Mouse (Mus musculus) forebrain, embryonic 14.5 days (tissue): ENCODE results near the gene Vrk3. TPM values are rescaled to one million over a fixed set of nuclear protein-coding genes. Genes with fewer than 3 reads are reported as not detected.
A peak's percentile ranks its signal among the peaks of the same experiment; 100 is the strongest.

ENCODE experiments used
- ATAC-seq: fragments of 200-750 bp; cut with Nextera tagmentation; 2 replicates; pipeline ENCODE4 v1.8.0; 2017; ENCODE audit warnings: mild to moderate bottlenecking, moderate library complexity
- DNase-seq: peaks from one replicate; pipeline ENCODE4 v3.0.0-alpha.2; 2015; ENCODE audit warnings: low spot score
- H3K27ac ChIP-seq: fragments of 300-500 bp; sonication (generic); 2 replicates; pipeline ENCODE4 v1.5.1; 2014; ENCODE audit warnings: low read depth, mild to moderate bottlenecking, control low read depth, low read length, moderate library complexity
- H3K27me3 ChIP-seq: fragments of 300-500 bp; sonication (generic); replicated peaks from 2 replicates; pipeline ENCODE4 v1.6.1; 2014; ENCODE audit warnings: low read length, control low read depth, mixed read lengths; ENCODE audit not compliant: control insufficient read depth, insufficient read depth
- H3K36me3 ChIP-seq: fragments of 300-500 bp; sonication (generic); 2 replicates; pipeline ENCODE4 v1.6.1; 2014; ENCODE audit warnings: low read length, control low read depth; ENCODE audit not compliant: control insufficient read depth, insufficient read depth
- H3K4me1 ChIP-seq: fragments of 300-500 bp; sonication (generic); 2 replicates; pipeline ENCODE4 v1.6.1; 2014; ENCODE audit warnings: antibody characterized with exemption, low read length, control low read depth; ENCODE audit not compliant: control insufficient read depth, insufficient read depth
- H3K4me2 ChIP-seq: fragments of 300-500 bp; sonication (generic); 2 replicates; pipeline ENCODE4 v1.6.1; 2014; ENCODE audit warnings: mild to moderate bottlenecking, control low read depth, low read length
- H3K4me3 ChIP-seq: fragments of 300-500 bp; sonication (generic); 2 replicates; pipeline ENCODE4 v1.5.1; 2014; ENCODE audit warnings: low read depth, low read length, control low read depth
- H3K9ac ChIP-seq: fragments of 300-500 bp; sonication (generic); 2 replicates; pipeline ENCODE4 v1.6.1; 2014; ENCODE audit warnings: mild to moderate bottlenecking, low read length, control low read depth, moderate library complexity
- H3K9me3 ChIP-seq: fragments of 300-500 bp; sonication (generic); replicated peaks from 2 replicates; pipeline ENCODE4 v1.6.1; 2016; ENCODE audit warnings: low read length, control low read depth, mixed read lengths; ENCODE audit not compliant: control insufficient read depth
- WGBS: fragments of 180-500 bp; shearing (Covaris S2); extraction: QIAGEN DNeasy Blood & Tissue Kit; methylation state at CpG from one replicate; pipeline ENCODE4 v1.1.7; 2014; 5-methylcytosine and 5-hydroxymethylcytosine counted together
- polyA plus RNA-seq: library from polyadenylated mRNA; unstranded; fragments of >200 nt; fragmentation: Nextera tagmentation; extraction: Ambion mirVana; gene quantifications from 2 replicates; pipeline ENCODE4 v1.2.1, GENCODE M21; 2014

The Vrk3 gene
- polyA plus RNA-seq, 1 experiment from 2014 or later, result 32.0 TPM

GRCm38 (mm10) chr7:44819391-44819790, 71.2 kb downstream of the Vrk3 start:
- ATAC-seq, result no peak
- H3K27ac ChIP-seq, result 0 out of 2 replicates have a peak overlapping the region, but pooled peaks have one; percentile 23

GRCm38 (mm10) chr7:44819863-44820262, 71.7 kb downstream of the Vrk3 start:
- Histone ChIP-seq H3K27me3 (no peaks in the 10 kb centered on the region), H3K4me3 (no peak overlapping the region), H3K4me2 (peak overlapping the region; percentile 87), H3K9ac (no peak overlapping the region), H3K36me3 (0 out of 2 replicates have a peak, but pooled peaks cover 4% of the 10 kb centered on the region), H3K9me3 (no peaks in the 10 kb centered on the region), H3K27ac (no peak overlapping the region), H3K4me1 (peaks cover 31% of the 10 kb centered on the region)
- ATAC-seq (no peak), DNase-seq (no peak)
- 71% methylated on average over 5 of the region's 5 CpGs for WGBS

More at GRCm38 (mm10) chr7:44819391-44819790, 71.2 kb downstream of the Vrk3 start:
- no peak for DNase-seq
- Histone ChIP-seq H3K4me1 (peaks cover 31% of the 10 kb centered on the region), H3K4me3 (peak overlapping the region; percentile 90), H3K4me2 (peak overlapping the region; percentile 87), H3K36me3 (0 out of 2 replicates have a peak, but pooled peaks cover 4% of the 10 kb centered on the region), H3K9ac (peak overlapping the region; percentile 91), H3K9me3 (no peaks in the 10 kb centered on the region), H3K27me3 (no peaks in the 10 kb centered on the region)
- 91% methylated on average over 2 of the region's 2 CpGs for WGBS

GRCm38 (mm10) chr7:44820525-44820924, 72.3 kb downstream of the Vrk3 start:
- no peak for ATAC-seq
- no peak for DNase-seq
- no peak overlapping the region; the same call in 1 of the 2 replicates for H3K9ac ChIP-seq
- 0 out of 2 replicates have a peak, but pooled peaks cover 4% of the 10 kb centered on the region for H3K36me3 ChIP-seq
- peaks cover 31% of the 10 kb centered on the region for H3K4me1 ChIP-seq
- H3K27ac ChIP-seq, result no peak overlapping the region
- H3K27me3 ChIP-seq, result no peaks in the 10 kb centered on the region
- 86% methylated on average over 3 of the region's 3 CpGs for WGBS
- no peaks in the 10 kb centered on the region for H3K9me3 ChIP-seq
- no peak overlapping the region for H3K4me2 ChIP-seq
- no peak overlapping the region for H3K4me3 ChIP-seq

DNA sequence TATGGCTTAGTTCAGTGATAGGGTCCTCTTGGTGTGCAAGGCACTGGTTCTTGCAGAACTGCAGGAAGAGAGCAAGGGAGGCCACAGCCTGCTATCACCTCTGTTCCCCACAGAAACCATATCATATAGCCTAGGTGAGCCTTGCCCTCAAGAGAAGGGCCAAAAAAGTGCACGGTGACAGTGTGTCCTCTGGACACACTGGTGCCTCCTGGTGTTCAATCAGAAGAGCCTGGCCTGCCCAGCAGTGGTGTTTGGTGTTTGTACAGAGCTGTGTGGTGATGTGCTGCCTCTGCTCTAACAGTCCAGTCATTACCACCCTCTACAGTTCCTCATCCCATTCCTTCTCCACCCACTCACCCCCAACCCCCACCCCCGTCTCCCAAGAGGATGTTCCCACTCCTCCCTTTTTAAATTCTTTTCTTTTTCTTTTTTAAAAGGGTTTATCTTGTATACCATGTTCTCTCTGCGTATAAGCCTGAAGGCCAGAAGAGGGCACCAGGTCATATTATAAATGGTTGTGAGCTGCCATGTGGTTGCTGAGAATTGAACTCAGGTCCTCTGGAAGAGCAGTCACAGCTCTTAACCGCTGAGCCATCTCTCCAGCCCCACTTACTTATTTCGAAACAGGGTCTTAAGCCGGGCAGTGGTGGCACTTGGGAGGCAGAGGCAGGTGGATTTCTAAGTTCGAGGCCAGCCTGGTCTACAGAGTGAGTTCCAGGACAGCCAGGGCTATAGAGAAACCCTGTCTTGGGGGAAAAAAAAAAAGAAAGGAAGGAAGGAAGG, 73.6 kb downstream of the Vrk3 start:
- Histone ChIP-seq H3K4me1 (peaks cover 31% of the 10 kb centered on the region), H3K9ac (no peak overlapping the region)

GRCm38 (mm10) chr7:44823409-44823808, 75.2 kb downstream of the Vrk3 start:
- H3K27me3 ChIP-seq, result no peaks in the 10 kb centered on the region
- H3K9ac ChIP-seq, result no peak overlapping the region
- peaks cover 16% of the 10 kb centered on the region for H3K4me1 ChIP-seq
- no peak for ATAC-seq
- H3K4me3 ChIP-seq, result no peak overlapping the region
- no peak overlapping the region for H3K27ac ChIP-seq
- DNase-seq, result peak; percentile 22
- no peaks in the 10 kb centered on the region for H3K9me3 ChIP-seq
- H3K4me2 ChIP-seq, result no peak overlapping the region
- peaks cover 9% of the 10 kb centered on the region; the same call in 1 of the 2 replicates for H3K36me3 ChIP-seq
- whole genome bisulfite sequencing, result 24% methylated on average over 7 of the region's 7 CpGs

More for the DNA sequence above, 73.6 kb downstream of the Vrk3 start:
- Histone ChIP-seq H3K4me2 (no peak overlapping the region), H3K27ac (no peak overlapping the region), H3K9me3 (no peaks in the 10 kb centered on the region), H3K4me3 (no peak overlapping the region), H3K36me3 (0 out of 2 replicates have a peak, but pooled peaks cover 7% of the 10 kb centered on the region), H3K27me3 (no peaks in the 10 kb centered on the region)
- WGBS, result 83% methylated on average over 7 of the region's 7 CpGs
- DNase-seq, result no peak
- ATAC-seq, result no peak

DNA sequence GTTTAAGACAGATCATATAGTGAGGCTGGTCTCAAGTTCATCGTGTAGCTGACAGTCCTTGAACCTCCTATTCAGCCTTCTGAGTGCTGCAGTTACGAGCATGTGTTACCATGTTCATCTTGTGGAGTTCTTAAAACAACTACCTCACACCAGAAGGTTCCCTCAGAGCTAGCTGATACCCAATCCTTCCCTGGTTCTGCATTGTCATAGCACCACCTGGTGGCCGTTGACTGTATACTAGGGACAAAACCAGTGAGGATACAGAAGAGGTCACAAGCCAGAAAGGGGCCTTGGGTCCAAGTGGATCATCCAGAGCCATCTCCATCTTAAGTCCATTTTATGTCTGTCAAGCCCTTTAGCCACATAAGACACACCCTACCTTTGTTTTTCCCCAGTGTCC, 76.7 kb downstream of the Vrk3 start:
- Histone ChIP-seq H3K36me3 (peaks cover 19% of the 10 kb centered on the region), H3K9me3 (no peaks in the 10 kb centered on the region), H3K4me2 (no peak overlapping the region), H3K4me3 (no peak overlapping the region), H3K4me1 (peaks cover 3% of the 10 kb centered on the region), H3K27me3 (no peaks in the 10 kb centered on the region), H3K9ac (no peak overlapping the region), H3K27ac (no peak overlapping the region)
- ATAC-seq (peak; percentile 78), DNase-seq (peak; percentile 89)
- WGBS, result 29% methylated on average over 3 of the region's 3 CpGs

GRCm38 (mm10) chr7:44826771-44827170, 78.6 kb downstream of the Vrk3 start:
- H3K27ac ChIP-seq, result no peak overlapping the region
- H3K4me1 ChIP-seq, result peaks cover 3% of the 10 kb centered on the region; the same call in 1 of the 2 replicates
- 94% methylated on average over 3 of the region's 3 CpGs for WGBS
- ATAC-seq (no peak), DNase-seq (no peak)
- no peak overlapping the region for H3K9ac ChIP-seq
- H3K4me3 ChIP-seq, result no peak overlapping the region
- no peaks in the 10 kb centered on the region for H3K9me3 ChIP-seq
- H3K36me3 ChIP-seq, result peaks cover 38% of the 10 kb centered on the region
- H3K4me2 ChIP-seq, result no peak overlapping the region
- no peaks in the 10 kb centered on the region for H3K27me3 ChIP-seq
